Mouse (Mus musculus) G1E (cell line): Measurements from ENCODE around the gene Exosc8. TPM values are rescaled to one million over a fixed set of nuclear protein-coding genes. Genes with fewer than 3 reads are reported as not detected.
"Not testable (repeated sequence)": the region's sequence is repeated elsewhere in the genome, so short reads cannot be mapped to it uniquely, and the experiment has no call there.

Experiments
- ATAC-seq: 2 replicates; pipeline ENCODE4 v1.8.0; 2016; ENCODE audit warnings: mild to moderate bottlenecking; ENCODE audit not compliant: insufficient number of reproducible peaks, poor library complexity, low FRiP score, severe bottlenecking; ENCODE audit errors: extremely low read depth
- DNase-seq: peaks from one replicate; pipeline ENCODE4 v3.0.0; 2012; ENCODE audit warnings: low spot score
- H3K27me3 ChIP-seq: 2 replicates; pipeline ENCODE4 v1.6.1; 2012; ENCODE audit warnings: mild to moderate bottlenecking, low read length, inconsistent platforms; ENCODE audit not compliant: insufficient read depth
- H3K36me3 ChIP-seq: replicated peaks from 2 replicates; pipeline ENCODE3; 2012; ENCODE audit warnings: mild to moderate bottlenecking, inconsistent platforms
- H3K4me1 ChIP-seq: 2 replicates; pipeline ENCODE4 v1.6.1; 2012; ENCODE audit warnings: low read depth, low read length, inconsistent platforms, mixed read lengths; ENCODE audit not compliant: insufficient read depth
- H3K4me3 ChIP-seq: 2 replicates; pipeline ENCODE4 v1.5.1; 2012; ENCODE audit warnings: low read depth, mild to moderate bottlenecking, inconsistent platforms, low read length, moderate library complexity, mixed read lengths
- H3K9me3 ChIP-seq: replicated peaks from 2 replicates; pipeline ENCODE4 v1.6.1; 2012; ENCODE audit warnings: inconsistent platforms
- CTCF ChIP-seq: IDR thresholded peaks from 2 replicates; pipeline ENCODE4 v1.5.1; 2012; ENCODE audit warnings: low read depth, low read length, inconsistent platforms, mixed read lengths
- GATA1 ChIP-seq: IDR thresholded peaks from 2 replicates; pipeline ENCODE4 v1.6.1; 2012; ENCODE audit warnings: borderline replicate concordance, low read length, inconsistent platforms, mixed read lengths
- GATA2 ChIP-seq: IDR thresholded peaks from 2 replicates; pipeline ENCODE4 v1.6.1; 2012; ENCODE audit warnings: low read depth, low read length, inconsistent platforms, borderline replicate concordance
- POLR2AphosphoS5 ChIP-seq: IDR thresholded peaks from 2 replicates; pipeline ENCODE4 v1.6.1; 2012; ENCODE audit warnings: low read depth, low read length, inconsistent platforms; ENCODE audit not compliant: insufficient replicate concordance
- TAL1 ChIP-seq: conservative IDR thresholded peaks from 2 replicates; pipeline ENCODE4 v1.6.1; 2012; ENCODE audit warnings: low read depth, low read length, inconsistent platforms, mixed read lengths
- polyA plus RNA-seq: library from polyadenylated mRNA; stranded (reverse); fragments of >175 nt; gene quantifications from 2 replicates; pipeline ENCODE4 v1.2.3, GENCODE M21; 2012
- total RNA-seq, 2 experiments: library from RNA; stranded (forward) in 1 of 2; stranded (reverse) in 1 of 2; fragments of 200-1000 nt in 1 of 2; fragments of >200 nt in 1 of 2; fragmentation: Nextera tagmentation in 1 of 2; gene quantifications; 2 replicates each; pipeline ENCODE4 v1.2.3; 2014 to 2017

Gene Exosc8
- total and polyA plus RNA-seq, 3 experiments: 57.9 to 274 (median 207) TPM

DNA sequence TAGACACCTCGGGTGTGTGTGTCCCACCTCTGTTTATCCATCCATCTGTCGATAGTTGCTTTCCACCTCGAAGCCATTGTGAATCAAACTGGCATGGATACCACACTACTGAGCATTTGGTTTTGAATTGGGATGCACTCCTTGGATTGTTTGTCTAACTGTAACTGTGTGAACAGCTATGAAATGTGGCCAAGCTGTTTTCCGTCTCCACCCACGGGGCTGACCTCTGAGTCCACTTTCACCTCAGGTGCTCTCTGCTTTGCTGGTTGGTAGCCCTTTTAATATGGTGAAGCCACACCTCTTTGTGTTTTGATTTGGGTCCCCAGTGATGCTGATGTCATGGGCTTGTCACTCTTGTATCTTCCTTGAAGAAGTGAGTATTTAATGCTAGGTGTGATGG lies 31.6 kb upstream of the Exosc8 start:
- no peak for ATAC-seq
- no peak overlapping the region for H3K4me3 ChIP-seq
- H3K9me3 ChIP-seq: no peaks in the 10 kb centered on the region
- H3K4me1 ChIP-seq: no peaks in the 10 kb centered on the region
- peaks cover 5% of the 10 kb centered on the region; the same call in 1 of the 2 replicates for H3K27me3 ChIP-seq
- DNase-seq: no peak
- no peaks in the 10 kb centered on the region for H3K36me3 ChIP-seq
- TF ChIP-seq CTCF (no peak), POLR2AphosphoS5 (no peak), GATA2 (no peak), GATA1 (no peak), TAL1 (no peak)

DNA sequence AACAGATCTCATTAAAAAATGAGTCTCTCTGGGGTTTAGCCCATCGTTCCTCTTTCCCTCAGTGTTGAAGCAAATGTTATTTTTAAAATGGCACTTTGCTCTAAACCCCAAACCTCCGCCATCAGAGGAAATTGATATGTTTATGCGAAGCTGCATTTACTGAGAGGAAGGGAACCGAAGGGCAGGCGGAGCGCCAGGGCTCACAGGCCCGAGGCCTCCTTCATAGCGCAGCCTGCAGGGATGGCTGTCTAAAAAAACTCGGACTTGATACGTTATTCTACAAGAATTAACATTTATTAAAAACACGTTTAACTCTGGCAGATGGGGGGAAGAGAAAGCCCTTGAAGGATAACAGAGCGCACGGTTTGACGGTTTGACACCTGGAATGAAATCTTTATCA lies 30.8 kb upstream of the Exosc8 start:
- no peaks in the 10 kb centered on the region for H3K4me1 ChIP-seq
- DNase-seq: no peak
- peaks cover 5% of the 10 kb centered on the region; the same call in 1 of the 2 replicates for H3K27me3 ChIP-seq
- H3K4me3 ChIP-seq: no peak overlapping the region
- no peaks in the 10 kb centered on the region for H3K36me3 ChIP-seq
- TF ChIP-seq CTCF (no peak), POLR2AphosphoS5 (no peak), TAL1 (no peak), GATA1 (no peak), GATA2 (no peak)
- no peak for ATAC-seq
- H3K9me3 ChIP-seq: no peaks in the 10 kb centered on the region

DNA sequence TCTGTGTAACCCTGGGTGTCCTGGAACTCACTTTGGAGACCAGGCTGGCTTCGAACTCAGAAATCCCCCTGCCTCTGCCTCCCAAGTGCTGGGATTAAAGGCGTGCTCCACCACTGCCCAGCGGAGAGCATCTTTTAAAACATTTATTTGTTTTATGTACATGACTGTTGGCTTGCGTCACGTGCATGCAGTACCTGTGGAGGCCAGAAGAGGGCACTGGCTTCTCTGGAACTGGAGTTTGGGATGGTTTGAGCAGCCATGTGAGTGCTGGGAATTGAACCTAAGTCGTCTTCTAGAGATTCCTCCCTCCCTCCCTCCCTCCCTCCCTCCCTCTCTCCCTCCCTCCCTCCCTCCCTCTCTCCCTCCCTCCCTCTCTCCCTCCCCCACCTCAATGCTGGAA lies 30.3 kb upstream of the Exosc8 start:
- not testable (repeated sequence) for H3K4me3 ChIP-seq, H3K9me3 ChIP-seq, H3K36me3 ChIP-seq, H3K4me1 ChIP-seq, DNase-seq, ATAC-seq, H3K27me3 ChIP-seq

DNA sequence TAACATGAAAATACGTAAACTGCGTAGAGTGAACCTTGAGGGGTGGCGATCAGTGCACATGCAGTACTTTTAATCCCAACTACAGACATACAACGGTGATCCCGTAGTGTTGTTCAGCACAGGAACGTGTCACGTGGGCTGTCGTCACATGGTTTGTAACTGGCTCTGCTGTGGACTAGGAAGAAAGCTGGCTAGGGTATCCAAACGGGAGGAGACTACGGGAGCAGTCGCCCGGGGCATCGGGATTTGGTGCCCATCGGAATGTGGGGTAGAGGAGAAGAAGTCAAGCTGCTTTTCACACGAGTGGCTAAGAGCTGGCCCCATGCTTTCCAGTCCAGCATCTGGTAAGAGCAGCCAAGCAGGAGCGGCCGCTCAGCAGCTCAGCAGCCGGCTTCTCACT lies 29.2 kb upstream of the Exosc8 start:
- peaks cover 5% of the 10 kb centered on the region; the same call in 1 of the 2 replicates for H3K27me3 ChIP-seq
- H3K4me3 ChIP-seq: no peak overlapping the region
- no peaks in the 10 kb centered on the region for H3K4me1 ChIP-seq
- H3K9me3 ChIP-seq: no peaks in the 10 kb centered on the region
- H3K36me3 ChIP-seq: no peaks in the 10 kb centered on the region
- DNase-seq (no peak), ATAC-seq (no peak)
- TF ChIP-seq CTCF (no peak), TAL1 (no peak), GATA1 (no peak), POLR2AphosphoS5 (no peak), GATA2 (no peak)

DNA sequence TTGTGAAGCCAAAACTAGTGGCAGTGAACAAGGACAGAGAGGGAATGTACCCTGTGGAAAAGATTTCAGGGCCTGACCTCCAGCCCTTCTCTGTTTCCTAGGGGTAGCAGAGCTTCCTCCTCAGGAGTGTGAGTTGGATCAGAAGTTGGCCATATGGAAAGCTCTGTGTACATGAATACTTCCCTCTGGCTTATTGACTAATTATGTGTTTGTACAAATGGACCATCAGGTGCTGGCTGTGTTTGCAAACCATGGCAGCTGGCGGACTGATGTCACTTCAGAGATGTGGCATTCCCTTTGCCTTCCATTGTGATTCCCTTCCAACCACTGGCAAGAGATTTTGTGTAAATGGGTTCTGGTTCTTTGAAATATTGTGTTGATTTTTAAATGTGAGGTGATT lies 26.1 kb upstream of the Exosc8 start:
- ATAC-seq: no peak
- TF ChIP-seq POLR2AphosphoS5: no peak
- Histone ChIP-seq H3K27me3 (peaks cover 5% of the 10 kb centered on the region; the same call in 1 of the 2 replicates), H3K4me1 (no peaks in the 10 kb centered on the region), H3K36me3 (no peaks in the 10 kb centered on the region), H3K9me3 (no peaks in the 10 kb centered on the region), H3K4me3 (no peak overlapping the region)
- no peak for DNase-seq

DNA sequence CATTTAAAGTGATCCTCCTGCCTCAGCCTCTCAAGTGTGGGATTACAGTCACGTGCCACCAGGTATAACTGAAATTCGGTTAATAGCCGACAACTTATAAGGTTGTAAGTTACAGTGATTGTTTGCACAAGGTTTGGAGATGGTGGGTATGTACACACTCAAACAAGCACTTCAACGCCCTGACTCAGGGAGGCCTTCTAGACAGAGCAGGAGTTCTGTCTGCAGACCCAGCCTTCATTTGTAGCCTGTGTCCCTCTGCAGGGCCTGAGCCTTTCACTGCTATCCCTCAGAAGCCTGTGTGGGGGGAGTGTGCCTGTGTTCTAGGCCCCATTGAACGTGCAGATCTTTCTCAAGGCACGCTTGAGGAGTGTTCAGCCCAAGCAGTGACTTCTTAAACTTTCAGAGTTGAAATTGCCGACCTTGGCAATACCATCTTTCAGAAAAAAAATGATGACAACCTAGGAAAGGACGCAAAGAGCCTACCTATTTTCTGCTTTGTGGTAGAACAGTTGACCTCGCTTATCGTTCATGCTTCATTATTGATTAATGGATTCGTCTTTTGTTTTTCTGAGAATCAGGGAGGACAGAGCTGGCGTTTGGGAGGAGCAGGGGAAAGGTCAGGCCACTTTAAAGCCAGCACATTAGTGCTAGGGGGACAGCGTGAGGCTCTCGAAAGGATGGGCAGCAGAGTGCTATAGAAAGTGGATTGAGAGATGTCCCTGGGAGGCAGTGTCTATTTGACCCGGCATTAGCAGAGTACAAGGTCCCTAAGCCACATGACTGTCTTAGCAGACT lies 25.3 kb upstream of the Exosc8 start:
- no peak for ATAC-seq
- peaks cover 8% of the 10 kb centered on the region; the same call in 1 of the 2 replicates for H3K27me3 ChIP-seq
- no peak overlapping the region for H3K4me3 ChIP-seq
- H3K36me3 ChIP-seq: no peaks in the 10 kb centered on the region
- TF ChIP-seq POLR2AphosphoS5: no peak
- TF ChIP-seq GATA2: no peak
- TF ChIP-seq CTCF: no peak
- TF ChIP-seq GATA1: no peak
- TF ChIP-seq TAL1: no peak
- no peak for DNase-seq
- H3K9me3 ChIP-seq: peaks cover 3% of the 10 kb centered on the region
- no peaks in the 10 kb centered on the region for H3K4me1 ChIP-seq

DNA sequence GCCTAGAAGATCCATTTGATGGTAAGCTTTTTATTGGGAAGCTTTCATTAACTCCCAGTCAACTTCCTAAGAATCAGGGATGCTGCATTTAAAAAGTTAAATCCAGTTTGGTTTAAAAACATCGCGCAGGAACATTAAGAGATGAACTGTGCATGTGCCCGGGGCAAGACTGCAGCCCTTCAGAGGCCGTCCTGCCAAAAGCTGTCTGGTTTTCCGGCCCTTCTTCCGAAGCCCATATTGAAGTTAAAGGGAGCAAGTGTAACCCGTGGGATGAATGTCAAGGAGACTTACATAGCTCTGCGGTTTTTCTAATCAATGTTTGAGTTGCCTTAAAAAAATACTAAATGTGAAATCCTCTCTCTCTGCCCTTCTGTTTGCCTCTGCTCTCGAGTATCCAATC lies 24.0 kb upstream of the Exosc8 start:
- H3K36me3 ChIP-seq: no peaks in the 10 kb centered on the region
- H3K27me3 ChIP-seq: peaks cover 4% of the 10 kb centered on the region; the same call in 1 of the 2 replicates
- DNase-seq (no peak), ATAC-seq (no peak)
- H3K4me3 ChIP-seq: no peak overlapping the region
- no peaks in the 10 kb centered on the region for H3K4me1 ChIP-seq
- no peak for TF ChIP-seq GATA2
- TF ChIP-seq GATA1: no peak
- TF ChIP-seq TAL1: no peak
- TF ChIP-seq POLR2AphosphoS5: no peak
- peaks cover 8% of the 10 kb centered on the region for H3K9me3 ChIP-seq
